Comparison of ENCODE assay signal across 22 mouse cellular contexts in the genomic region with DNA sequence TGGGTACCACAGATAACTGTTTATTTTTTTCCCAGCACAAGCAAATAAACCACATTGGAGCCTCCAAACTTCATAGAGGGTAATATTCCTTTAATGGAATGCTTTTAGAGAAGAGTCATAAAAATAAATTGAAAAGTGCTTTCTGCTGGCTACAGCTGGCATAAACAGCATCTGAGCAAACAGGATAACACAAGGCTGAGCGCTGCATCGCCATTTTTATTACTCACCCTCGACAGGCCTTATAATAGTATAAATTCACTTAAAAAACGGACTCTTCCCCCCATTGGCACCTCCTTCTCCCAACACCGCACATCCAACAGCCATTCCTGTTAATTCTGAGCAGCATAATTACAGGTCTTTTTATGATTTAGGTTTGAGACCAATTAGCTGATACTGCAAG.
"Had no signal": no experiment of that assay in that cellular context is flagged by ENCODE, and none has a peak within 500 bp of the region (broad histone marks: within the 10 kb centered on the region; RNA-seq: fewer than 3 reads in every experiment).

No protein-coding gene starts in this region.

- H3K4me2 ChIP-seq: limb, embryonic 13.5 days; liver, embryonic 12.5 days; liver, embryonic 15.5 days; lung, embryonic 15.5 days; midbrain, embryonic 13.5 days had no signal

- H3K9ac ChIP-seq: limb, embryonic 13.5 days; liver, embryonic 12.5 days; liver, embryonic 15.5 days; lung, embryonic 15.5 days; midbrain, embryonic 13.5 days had no signal

- H3K36me3 ChIP-seq: limb, embryonic 10.5 days; limb, embryonic 13.5 days; liver, embryonic 12.5 days; liver, embryonic 15.5 days; lung, embryonic 15.5 days; midbrain, embryonic 10.5 days; midbrain, embryonic 13.5 days had no signal

- H3K4me3 ChIP-seq: limb, embryonic 10.5 days; limb, embryonic 13.5 days; liver, embryonic 12.5 days; liver, embryonic 15.5 days; lung, embryonic 15.5 days; megakaryocyte, embryonic 14.5 days; midbrain, embryonic 10.5 days; midbrain, embryonic 13.5 days; myocyte had no signal

- H3K27ac ChIP-seq: limb, embryonic 10.5 days; limb, embryonic 13.5 days; liver, embryonic 12.5 days; liver, embryonic 15.5 days; lung, embryonic 15.5 days; midbrain, embryonic 10.5 days; midbrain, embryonic 13.5 days; stomach, postnatal 0 days had no signal

- H3K4me1 ChIP-seq: liver, embryonic 12.5 days; liver, embryonic 15.5 days; lung, embryonic 15.5 days; megakaryocyte, embryonic 14.5 days; midbrain, embryonic 10.5 days; midbrain, embryonic 13.5 days had no signal

- DNase-seq: kidney, adult 18-20 months; kidney, adult 9 months; kidney, postnatal 25 days; liver; lung, adult 18-20 months; lung, postnatal 36 days; right cerebral cortex, postnatal 14 days; right cerebral cortex, postnatal 4 days; thymus, adult 2 months; thymus, postnatal 14 days; thymus, postnatal 4 days had no signal

- ATAC-seq: liver, embryonic 12.5 days; midbrain, embryonic 13.5 days; midbrain, embryonic 16.5 days had no signal

- H3K27me3 ChIP-seq: limb, embryonic 13.5 days; liver, embryonic 12.5 days; liver, embryonic 15.5 days; lung, embryonic 15.5 days; megakaryocyte, embryonic 14.5 days; midbrain, embryonic 13.5 days had no signal

- H3K9me3 ChIP-seq: limb, embryonic 10.5 days; limb, embryonic 13.5 days; liver, embryonic 12.5 days; liver, embryonic 15.5 days; lung, embryonic 15.5 days; megakaryocyte, embryonic 14.5 days; midbrain, embryonic 10.5 days; midbrain, embryonic 13.5 days had no signal
